Mouse (Mus musculus): ENCODE measurements around the gene Clns1a. TPM values are rescaled to one million over a fixed set of nuclear protein-coding genes. Genes with fewer than 3 reads are reported as not detected.

Clns1a gene
- polyA plus RNA-seq, 1 experiment from 2014 or later, result 104 TPM

DNA sequence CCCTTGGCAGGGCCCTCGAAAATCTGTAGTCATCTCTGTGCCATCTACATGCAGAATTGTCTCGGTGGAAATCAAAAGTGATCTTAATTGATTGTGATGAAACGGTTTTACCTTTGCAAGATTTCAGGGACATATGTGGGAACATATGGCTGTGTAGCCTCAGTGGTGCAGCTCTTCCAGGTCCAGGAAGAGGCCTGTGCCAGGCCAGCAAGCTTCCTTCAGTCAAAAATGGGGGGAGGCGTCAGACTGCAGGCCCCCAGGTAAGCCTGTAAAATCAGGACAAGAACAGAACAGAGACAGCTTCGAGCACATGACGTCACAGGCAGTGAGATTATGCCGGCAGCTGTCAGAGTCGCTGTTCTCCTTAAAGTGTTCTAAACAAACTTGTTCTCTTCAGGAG is 71.4 kb downstream of the Clns1a start:
- no peak for DNase-seq
- no peak overlapping the region for H3K27ac ChIP-seq
- WGBS (ENCODE audit: insufficient replicate concordance), result 64% methylated on average over 8 of the region's 8 CpGs
- no peaks in the 10 kb centered on the region for H3K9me3 ChIP-seq (replicated peaks)
- H3K36me3 ChIP-seq, result no peaks in the 10 kb centered on the region
- H3K4me1 ChIP-seq (replicated peaks), result peaks cover 26% of the 10 kb centered on the region
- no peak overlapping the region for H3K4me2 ChIP-seq
- ATAC-seq (ENCODE audit: low read depth), result no peak
- H3K27me3 ChIP-seq, result no peaks in the 10 kb centered on the region
- no peak overlapping the region for H3K4me3 ChIP-seq (replicated peaks)
- H3K9ac ChIP-seq, result no peak overlapping the region

DNA sequence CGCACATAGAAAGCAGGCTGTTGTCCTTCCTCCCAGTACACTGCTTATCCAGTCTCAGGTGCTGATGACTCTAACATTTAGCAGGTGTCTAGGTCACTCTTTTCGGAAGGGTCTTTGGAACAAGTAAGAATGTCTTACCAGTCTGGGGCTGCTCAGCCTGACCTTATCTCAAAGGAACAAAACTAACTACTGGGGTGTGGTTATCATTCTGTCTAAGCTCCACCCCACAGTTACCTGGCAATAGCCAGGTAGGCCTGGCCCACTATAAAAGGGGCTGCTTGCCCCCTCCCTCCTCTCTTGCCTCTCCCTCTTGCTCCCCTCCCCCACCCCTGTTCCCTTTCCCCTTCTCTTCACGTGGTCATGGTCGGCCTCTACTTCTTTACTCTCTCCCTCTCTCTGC is 72.6 kb downstream of the Clns1a start:
- Histone ChIP-seq H3K36me3 (no peaks in the 10 kb centered on the region), H3K9ac (no peak overlapping the region), H3K4me1 (replicated peaks) (peaks cover 26% of the 10 kb centered on the region), H3K4me3 (replicated peaks) (no peak overlapping the region), H3K4me2 (no peak overlapping the region), H3K27ac (no peak overlapping the region), H3K27me3 (no peaks in the 10 kb centered on the region), H3K9me3 (replicated peaks) (no peaks in the 10 kb centered on the region)
- DNase-seq (no peak), ATAC-seq (ENCODE audit: low read depth) (peak; percentile 51; the same call in 1 of the 2 replicates)
- WGBS (ENCODE audit: insufficient replicate concordance), result 50% methylated on average over 4 of the region's 4 CpGs

Other genes starting within 250 kb of the Clns1a start
- gene Kctd14, start 245.3 kb upstream of the Clns1a start, polyA plus RNA-seq (2015; fragmentation: Nextera tagmentation; extraction: Ambion mirVana), result 10.6 and 10.7 TPM in 2 replicates
- gene Ints4, start 215.7 kb upstream of the Clns1a start, polyA plus RNA-seq (2015; fragmentation: Nextera tagmentation; extraction: Ambion mirVana), result 22.0 and 24.7 TPM in 2 replicates
- gene Aamdc, start 117.1 kb upstream of the Clns1a start, polyA plus RNA-seq (2015; fragmentation: Nextera tagmentation; extraction: Ambion mirVana), result 15.9 and 16.0 TPM in 2 replicates
- gene Rsf1, start 116.7 kb upstream of the Clns1a start, polyA plus RNA-seq (2015; fragmentation: Nextera tagmentation; extraction: Ambion mirVana), result 7.4 and 9.0 TPM in 2 replicates
- 15.6 and 15.9 TPM in 2 replicates for gene Aqp11, start 41.7 kb downstream of the Clns1a start, polyA plus RNA-seq (2015; fragmentation: Nextera tagmentation; extraction: Ambion mirVana)
- 6.7 and 8.8 TPM in 2 replicates for gene Pak1, start 91.9 kb downstream of the Clns1a start, polyA plus RNA-seq (2015; fragmentation: Nextera tagmentation; extraction: Ambion mirVana)
- not detected in 2 replicates for gene Gdpd4, start 223.3 kb downstream of the Clns1a start, polyA plus RNA-seq (2015; fragmentation: Nextera tagmentation; extraction: Ambion mirVana)

All from liver, embryonic 13.5 days (tissue).